Mouse (Mus musculus) cerebellum, adult 11 months (tissue): ENCODE data around the gene Bmi1.

Experiments used
- DNase-seq: peaks from one replicate; pipeline ENCODE4 v3.0.0; 2022

The Bmi1 gene

GRCm38 (mm10) chr2:18676936-18677491, at the start of gene Bmi1:
Gene Bmi1 (plus strand): TSS chr2:18677018.
- DNase-seq, result peak; percentile 76

GRCm38 (mm10) chr2:18630547-18630946, 46.3 kb upstream of the Bmi1 start:
- DNase-seq, result no peak

GRCm38 (mm10) chr2:18635052-18635451, 41.8 kb upstream of the Bmi1 start:
- peak; percentile 98 for DNase-seq

GRCm38 (mm10) chr2:18648563-18648962, 28.3 kb upstream of the Bmi1 start:
- DNase-seq, result no peak

- no peak for DNase-seq
Measured at GRCm38 (mm10) chr2:18654821-18655220, 22.0 kb upstream of the Bmi1 start.

- no peak for DNase-seq
Measured at GRCm38 (mm10) chr2:18664003-18664402, 12.8 kb upstream of the Bmi1 start.

GRCm38 (mm10) chr2:18671041-18671440, 5.8 kb upstream of the Bmi1 start:
- DNase-seq, result no peak

GRCm38 (mm10) chr2:18672133-18672765, 4.6 kb upstream of the Bmi1 start, which contains the start of gene Commd3:
Gene Commd3 (plus strand): TSS chr2:18672384.
- DNase-seq, result peak; percentile 96

GRCm38 (mm10) chr2:18672766-18673164, 4.1 kb upstream of the Bmi1 start:
- no peak for DNase-seq

GRCm38 (mm10) chr2:18673766-18674165, 3.1 kb upstream of the Bmi1 start:
- DNase-seq, result no peak

GRCm38 (mm10) chr2:18674193-18674902, 2.5 kb upstream of the Bmi1 start:
- DNase-seq, result no peak

- DNase-seq, result peak; percentile 24
Measured at GRCm38 (mm10) chr2:18675681-18676456, 949 bp upstream of the Bmi1 start.

- DNase-seq, result peak; percentile 76
Measured at GRCm38 (mm10) chr2:18676457-18676935, 322 bp upstream of the Bmi1 start.

GRCm38 (mm10) chr2:18677631-18678471, 1.0 kb downstream of the Bmi1 start:
- DNase-seq, result peak; percentile 65

- DNase-seq, result no peak
Measured at GRCm38 (mm10) chr2:18679701-18680100, 2.9 kb downstream of the Bmi1 start.

GRCm38 (mm10) chr2:18680501-18680900, 3.7 kb downstream of the Bmi1 start:
- no peak for DNase-seq

- DNase-seq, result no peak
Measured at GRCm38 (mm10) chr2:18680961-18681360, 4.1 kb downstream of the Bmi1 start.

GRCm38 (mm10) chr2:18684062-18684461, 7.2 kb downstream of the Bmi1 start:
- no peak for DNase-seq

GRCm38 (mm10) chr2:18686386-18686785, 9.6 kb downstream of the Bmi1 start:
- no peak for DNase-seq

GRCm38 (mm10) chr2:18686826-18687519, 10.2 kb downstream of the Bmi1 start:
- no peak for DNase-seq

- DNase-seq, result no peak
Measured at GRCm38 (mm10) chr2:18687671-18688170, 10.9 kb downstream of the Bmi1 start.
